Mouse (Mus musculus) midbrain, postnatal 0 days (tissue): ENCODE measurements around the gene Ins2. TPM values are rescaled to one million over a fixed set of nuclear protein-coding genes. Genes with fewer than 3 reads are reported as not detected.

ENCODE experiments used
- ATAC-seq: fragments of 200-750 bp; cut with Nextera tagmentation; 2 replicates; pipeline ENCODE4 v1.8.0; 2017; ENCODE audit warnings: moderate number of reproducible peaks, mild to moderate bottlenecking, moderate TSS enrichment, moderate library complexity; ENCODE audit not compliant: low FRiP score
- DNase-seq: peaks from one replicate; pipeline ENCODE4 v3.0.0-alpha.2; 2015; ENCODE audit warnings: low spot score
- H3K27ac ChIP-seq: fragments of 300-500 bp; sonication (generic); 2 replicates; pipeline ENCODE4 v1.5.1; 2014; ENCODE audit warnings: low read depth, mild to moderate bottlenecking, low read length, mixed read lengths
- H3K27me3 ChIP-seq: fragments of 300-500 bp; sonication (generic); 2 replicates; pipeline ENCODE4 v1.6.1; 2014; ENCODE audit warnings: low read length, control low read depth, mixed read lengths; ENCODE audit not compliant: insufficient read depth
- H3K36me3 ChIP-seq: fragments of 300-500 bp; sonication (generic); 2 replicates; pipeline ENCODE4 v1.6.1; 2014; ENCODE audit warnings: low read length, control low read depth, mixed read lengths; ENCODE audit not compliant: insufficient read depth
- H3K4me1 ChIP-seq: fragments of 300-500 bp; sonication (generic); 2 replicates; pipeline ENCODE4 v1.6.1; 2014; ENCODE audit warnings: mild to moderate bottlenecking, control low read depth, antibody characterized with exemption, low read length, mixed read lengths; ENCODE audit not compliant: insufficient read depth
- H3K4me2 ChIP-seq: fragments of 300-500 bp; sonication (generic); 2 replicates; pipeline ENCODE4 v1.6.1; 2014; ENCODE audit warnings: low read depth, mild to moderate bottlenecking, low read length, mixed read lengths; ENCODE audit not compliant: poor library complexity, severe bottlenecking
- H3K4me3 ChIP-seq: fragments of 300-500 bp; sonication (generic); 2 replicates; pipeline ENCODE4 v1.5.1; 2014; ENCODE audit warnings: low read depth, mild to moderate bottlenecking, low read length, moderate library complexity
- H3K9ac ChIP-seq: fragments of 300-500 bp; sonication (generic); replicated peaks from 2 replicates; pipeline ENCODE4 v1.6.1; 2014; ENCODE audit warnings: mild to moderate bottlenecking, low read length, moderate library complexity, mixed read lengths; ENCODE audit not compliant: poor library complexity, severe bottlenecking
- H3K9me3 ChIP-seq: fragments of 300-500 bp; sonication (generic); 2 replicates; pipeline ENCODE4 v1.6.1; 2016; ENCODE audit warnings: low read length, control low read depth
- CTCF ChIP-seq: IDR thresholded peaks from 2 replicates; pipeline ENCODE4 v1.5.1; 2016; ENCODE audit warnings: antibody characterized with exemption, mild to moderate bottlenecking
- WGBS: fragments of 180-500 bp; shearing (Covaris S2); extraction: QIAGEN DNeasy Blood & Tissue Kit; methylation state at CpG from one replicate; pipeline ENCODE4 v1.1.7; 2014; 5-methylcytosine and 5-hydroxymethylcytosine counted together
- polyA plus RNA-seq: library from polyadenylated mRNA; unstranded; fragments of >200 nt; fragmentation: Nextera tagmentation; extraction: Ambion mirVana; gene quantifications from 2 replicates; pipeline ENCODE4 v1.2.1, GENCODE M21; 2015
- total RNA-seq: library from RNA; depleted of rRNA; stranded (reverse); fragments of >200 nt; gene quantifications from 2 replicates; pipeline ENCODE4 v1.2.3, GENCODE M21; 2014

Ins2 gene
- total and polyA plus RNA-seq, 2 experiments from 2014 or later, result 0.58 TPM; not detected in 1

GRCm38 (mm10) chr7:142666659-142667058, 76.5 kb downstream of the Ins2 start, which contains the start of gene Igf2:
Gene Igf2 (minus strand): TSS chr7:142666816.
- WGBS, result 69% methylated on average over 2 of the region's 2 CpGs
- Histone ChIP-seq H3K27me3 (peaks cover 46% of the 10 kb centered on the region), H3K4me3 (no peak within 1 kb of the TSS), H3K9ac (no peak within 1 kb of the TSS), H3K4me1 (no peaks in the 10 kb centered on the region), H3K4me2 (no peak within 1 kb of the TSS), H3K36me3 (no peaks in the 10 kb centered on the region), H3K27ac (no peak within 1 kb of the TSS), H3K9me3 (no peaks in the 10 kb centered on the region)
- no peak for TF ChIP-seq CTCF
- no peak for ATAC-seq
- no peak for DNase-seq

GRCm38 (mm10) chr7:142666109-142666508, 77.1 kb downstream of the Ins2 start:
- Histone ChIP-seq H3K27me3 (peaks cover 52% of the 10 kb centered on the region), H3K27ac (no peak overlapping the region)

GRCm38 (mm10) chr7:142665364-142665763, 77.8 kb downstream of the Ins2 start:
- Histone ChIP-seq H3K9me3 (no peaks in the 10 kb centered on the region), H3K4me1 (no peaks in the 10 kb centered on the region), H3K4me2 (no peak overlapping the region), H3K9ac (no peak overlapping the region), H3K27ac (no peak overlapping the region), H3K4me3 (no peak overlapping the region), H3K36me3 (no peaks in the 10 kb centered on the region), H3K27me3 (peaks cover 59% of the 10 kb centered on the region)
- WGBS, result 54% methylated on average over 5 of the region's 5 CpGs
- no peak for TF ChIP-seq CTCF
- ATAC-seq (no peak), DNase-seq (no peak)

More at GRCm38 (mm10) chr7:142666109-142666508, 77.1 kb downstream of the Ins2 start:
- WGBS, result 77% methylated on average over 4 of the region's 4 CpGs
- no peak overlapping the region for H3K9ac ChIP-seq
- ATAC-seq (no peak), DNase-seq (no peak)
- H3K36me3 ChIP-seq, result no peaks in the 10 kb centered on the region
- no peak overlapping the region for H3K4me3 ChIP-seq
- no peak for TF ChIP-seq CTCF
- no peaks in the 10 kb centered on the region for H3K4me1 ChIP-seq
- no peak overlapping the region for H3K4me2 ChIP-seq
- H3K9me3 ChIP-seq, result no peaks in the 10 kb centered on the region

GRCm38 (mm10) chr7:142664465-142665029, 78.6 kb downstream of the Ins2 start:
- Histone ChIP-seq H3K36me3 (no peaks in the 10 kb centered on the region), H3K4me3 (no peak overlapping the region), H3K4me1 (no peaks in the 10 kb centered on the region), H3K9me3 (no peaks in the 10 kb centered on the region), H3K27me3 (peaks cover 68% of the 10 kb centered on the region), H3K27ac (no peak overlapping the region), H3K4me2 (no peak overlapping the region), H3K9ac (no peak overlapping the region)
- TF ChIP-seq CTCF, result no peak
- DNase-seq, result no peak
- WGBS, result 10% methylated on average over 9 of the region's 9 CpGs
- no peak for ATAC-seq

GRCm38 (mm10) chr7:142663931-142664421, 79.2 kb downstream of the Ins2 start:
- Histone ChIP-seq H3K4me3 (peak overlapping the region; percentile 12; the same call in 1 of the 2 replicates), H3K9me3 (no peaks in the 10 kb centered on the region), H3K27me3 (peaks cover 73% of the 10 kb centered on the region), H3K4me2 (peak overlapping the region; percentile 24; the same call in 1 of the 2 replicates), H3K9ac (no peak overlapping the region), H3K4me1 (no peaks in the 10 kb centered on the region), H3K27ac (no peak overlapping the region), H3K36me3 (no peaks in the 10 kb centered on the region)
- no peak for TF ChIP-seq CTCF
- no peak for DNase-seq
- WGBS, result under 1% methylated on average over 47 of the region's 53 CpGs
- ATAC-seq, result no peak

GRCm38 (mm10) chr7:142663151-142663550, 80.0 kb downstream of the Ins2 start:
- no peak for TF ChIP-seq CTCF
- Histone ChIP-seq H3K4me2 (no peak overlapping the region), H3K27me3 (peaks cover 82% of the 10 kb centered on the region), H3K4me1 (no peaks in the 10 kb centered on the region), H3K9me3 (no peaks in the 10 kb centered on the region), H3K36me3 (no peaks in the 10 kb centered on the region), H3K27ac (no peak overlapping the region), H3K4me3 (no peak overlapping the region), H3K9ac (no peak overlapping the region)
- no peak for ATAC-seq
- 7% methylated on average over 5 of the region's 5 CpGs for WGBS
- no peak for DNase-seq
